Mouse (Mus musculus): ENCODE measurements around the gene Syne4. TPM values are rescaled to one million over a fixed set of nuclear protein-coding genes. Genes with fewer than 3 reads are reported as not detected.

The Syne4 gene
- polyA plus RNA-seq, 1 experiment from 2014 or later, result 84.6 TPM

GRCm38 (mm10) chr7:30320946-30321345 is 6.3 kb downstream of the Syne4 start:
- no peaks in the 10 kb centered on the region for H3K27me3 ChIP-seq
- peaks cover 30% of the 10 kb centered on the region for H3K36me3 ChIP-seq
- H3K4me1 ChIP-seq (replicated peaks), result peaks cover 17% of the 10 kb centered on the region
- H3K9ac ChIP-seq (replicated peaks), result 0 out of 2 replicates have a peak overlapping the region, but pooled peaks have one; percentile 79
- WGBS, result 80% methylated on average over 2 of the region's 2 CpGs
- H3K9me3 ChIP-seq, result peaks cover 7% of the 10 kb centered on the region; the same call in 1 of the 2 replicates
- H3K27ac ChIP-seq, result no peak overlapping the region
- H3K4me3 ChIP-seq (replicated peaks), result peak overlapping the region; percentile 73
- no peak for ATAC-seq (ENCODE audit: insufficient number of reproducible peaks, insufficient read depth, low FRiP score, low TSS enrichment, low read depth)
- H3K4me2 ChIP-seq, result peak overlapping the region; percentile 69

- Histone ChIP-seq H3K4me3 (replicated peaks) (peak within 1 kb of the TSS; percentile 73), H3K9me3 (peaks cover 7% of the 10 kb centered on the region; the same call in 1 of the 2 replicates), H3K4me1 (replicated peaks) (peaks cover 14% of the 10 kb centered on the region), H3K4me2 (peak within 1 kb of the TSS; percentile 69), H3K27me3 (no peaks in the 10 kb centered on the region), H3K36me3 (peaks cover 26% of the 10 kb centered on the region), H3K27ac (peak within 1 kb of the TSS; percentile 84), H3K9ac (replicated peaks) (peak within 1 kb of the TSS; percentile 79)
- under 1% methylated on average over 63 of the region's 63 CpGs for WGBS
- peak; percentile 74 for ATAC-seq (ENCODE audit: insufficient number of reproducible peaks, insufficient read depth, low FRiP score, low TSS enrichment, low read depth)
Measured at GRCm38 (mm10) chr7:30321539-30322284, 7.1 kb downstream of the Syne4 start, which contains the start of gene E130208F15Rik. TSS of gene E130208F15Rik (plus strand) at chr7:30321740.

- ATAC-seq (ENCODE audit: insufficient number of reproducible peaks, insufficient read depth, low FRiP score, low TSS enrichment, low read depth), result peak; percentile 98
- peaks cover 20% of the 10 kb centered on the region for H3K36me3 ChIP-seq
- under 1% methylated on average over 20 of the region's 20 CpGs for WGBS
- peaks cover 7% of the 10 kb centered on the region; the same call in 1 of the 2 replicates for H3K9me3 ChIP-seq
- H3K27me3 ChIP-seq, result no peaks in the 10 kb centered on the region
- H3K9ac ChIP-seq (replicated peaks), result peak overlapping the region; percentile 79
- peak overlapping the region; percentile 69 for H3K4me2 ChIP-seq
- peak overlapping the region; percentile 84 for H3K27ac ChIP-seq
- peak overlapping the region; percentile 73 for H3K4me3 ChIP-seq (replicated peaks)
- H3K4me1 ChIP-seq (replicated peaks), result peaks cover 14% of the 10 kb centered on the region
Measured at GRCm38 (mm10) chr7:30322285-30322667, 7.7 kb downstream of the Syne4 start.

- peaks cover 17% of the 10 kb centered on the region for H3K36me3 ChIP-seq
- no peaks in the 10 kb centered on the region for H3K27me3 ChIP-seq
- peak overlapping the region; percentile 69 for H3K4me2 ChIP-seq
- 46% methylated on average over 6 of the region's 6 CpGs for WGBS
- no peak overlapping the region; the same call in 1 of the 2 replicates for H3K9ac ChIP-seq (replicated peaks)
- H3K4me1 ChIP-seq (replicated peaks), result peaks cover 14% of the 10 kb centered on the region
- peak overlapping the region; percentile 73 for H3K4me3 ChIP-seq (replicated peaks)
- H3K27ac ChIP-seq, result peak overlapping the region; percentile 84
- ATAC-seq (ENCODE audit: insufficient number of reproducible peaks, insufficient read depth, low FRiP score, low TSS enrichment, low read depth), result no peak
- H3K9me3 ChIP-seq, result peaks cover 7% of the 10 kb centered on the region; the same call in 1 of the 2 replicates
Measured at GRCm38 (mm10) chr7:30322865-30323264, 8.3 kb downstream of the Syne4 start.

GRCm38 (mm10) chr7:30323795-30324194 is 9.2 kb downstream of the Syne4 start, which contains the start of gene Sdhaf1:
TSS of gene Sdhaf1 (minus strand) at chr7:30323895.
- Histone ChIP-seq H3K9ac (replicated peaks) (no peak within 1 kb of the TSS; the same call in 1 of the 2 replicates), H3K36me3 (peaks cover 7% of the 10 kb centered on the region), H3K4me1 (replicated peaks) (peaks cover 14% of the 10 kb centered on the region), H3K27ac (peak within 1 kb of the TSS; percentile 84), H3K4me3 (replicated peaks) (peak within 1 kb of the TSS; percentile 73), H3K27me3 (no peaks in the 10 kb centered on the region), H3K9me3 (peaks cover 7% of the 10 kb centered on the region; the same call in 1 of the 2 replicates), H3K4me2 (peak within 1 kb of the TSS; percentile 69)
- no peak for ATAC-seq (ENCODE audit: insufficient number of reproducible peaks, insufficient read depth, low FRiP score, low TSS enrichment, low read depth)
- WGBS, result 77% methylated on average over 3 of the region's 3 CpGs

- ATAC-seq (ENCODE audit: insufficient number of reproducible peaks, insufficient read depth, low FRiP score, low TSS enrichment, low read depth), result no peak
- WGBS, result 83% methylated on average over 5 of the region's 5 CpGs
- H3K27me3 ChIP-seq, result no peaks in the 10 kb centered on the region
Measured at GRCm38 (mm10) chr7:30324300-30324944, 9.8 kb downstream of the Syne4 start.

GRCm38 (mm10) chr7:30325364-30325763 is 10.8 kb downstream of the Syne4 start:
- Histone ChIP-seq H3K36me3 (no peaks in the 10 kb centered on the region), H3K27me3 (no peaks in the 10 kb centered on the region), H3K9ac (replicated peaks) (no peak overlapping the region), H3K4me3 (replicated peaks) (no peak overlapping the region), H3K9me3 (peaks cover 7% of the 10 kb centered on the region; the same call in 1 of the 2 replicates), H3K4me2 (no peak overlapping the region), H3K27ac (no peak overlapping the region), H3K4me1 (replicated peaks) (peaks cover 14% of the 10 kb centered on the region)
- no peak for ATAC-seq (ENCODE audit: insufficient number of reproducible peaks, insufficient read depth, low FRiP score, low TSS enrichment, low read depth)
- WGBS, result 41% methylated on average over 2 of the region's 2 CpGs

More at GRCm38 (mm10) chr7:30324300-30324944, 9.8 kb downstream of the Syne4 start:
- Histone ChIP-seq H3K9me3 (peaks cover 7% of the 10 kb centered on the region; the same call in 1 of the 2 replicates), H3K36me3 (peaks cover 1% of the 10 kb centered on the region; the same call in 1 of the 2 replicates), H3K4me3 (replicated peaks) (no peak overlapping the region), H3K4me2 (no peak overlapping the region), H3K27ac (no peak overlapping the region), H3K4me1 (replicated peaks) (peaks cover 14% of the 10 kb centered on the region), H3K9ac (replicated peaks) (no peak overlapping the region)

- no peak overlapping the region for H3K9ac ChIP-seq (replicated peaks)
- H3K27me3 ChIP-seq, result no peaks in the 10 kb centered on the region
- H3K4me2 ChIP-seq, result no peak overlapping the region
- peaks cover 8% of the 10 kb centered on the region for H3K4me1 ChIP-seq (replicated peaks)
- ATAC-seq (ENCODE audit: insufficient number of reproducible peaks, insufficient read depth, low FRiP score, low TSS enrichment, low read depth), result no peak
- H3K4me3 ChIP-seq (replicated peaks), result no peak overlapping the region
- H3K27ac ChIP-seq, result no peak overlapping the region
- peaks cover 7% of the 10 kb centered on the region; the same call in 1 of the 2 replicates for H3K9me3 ChIP-seq
- no peaks in the 10 kb centered on the region for H3K36me3 ChIP-seq
Measured at GRCm38 (mm10) chr7:30326427-30326826, 11.8 kb downstream of the Syne4 start.

- Histone ChIP-seq H3K27me3 (no peaks in the 10 kb centered on the region), H3K9me3 (peaks cover 7% of the 10 kb centered on the region; the same call in 1 of the 2 replicates), H3K4me1 (replicated peaks) (peaks cover 7% of the 10 kb centered on the region; the same call in 1 of the 2 replicates), H3K9ac (replicated peaks) (no peak overlapping the region), H3K27ac (no peak overlapping the region), H3K4me2 (no peak overlapping the region), H3K4me3 (replicated peaks) (no peak overlapping the region), H3K36me3 (no peaks in the 10 kb centered on the region)
- 64% methylated on average over 15 of the region's 15 CpGs for WGBS
- no peak for ATAC-seq (ENCODE audit: insufficient number of reproducible peaks, insufficient read depth, low FRiP score, low TSS enrichment, low read depth)
Measured at GRCm38 (mm10) chr7:30327140-30327539, 12.5 kb downstream of the Syne4 start.

GRCm38 (mm10) chr7:30328379-30328778 is 13.8 kb downstream of the Syne4 start:
- Histone ChIP-seq H3K9ac (replicated peaks) (no peak overlapping the region), H3K4me3 (replicated peaks) (no peak overlapping the region), H3K27me3 (peaks cover 5% of the 10 kb centered on the region), H3K36me3 (no peaks in the 10 kb centered on the region), H3K4me1 (replicated peaks) (no peaks in the 10 kb centered on the region), H3K4me2 (no peak overlapping the region), H3K9me3 (peaks cover 7% of the 10 kb centered on the region; the same call in 1 of the 2 replicates), H3K27ac (no peak overlapping the region)
- WGBS, result 48% methylated on average over 10 of the region's 10 CpGs
- no peak for ATAC-seq (ENCODE audit: insufficient number of reproducible peaks, insufficient read depth, low FRiP score, low TSS enrichment, low read depth)

- H3K4me3 ChIP-seq (replicated peaks), result no peak overlapping the region
- WGBS, result 4% methylated on average over 13 of the region's 13 CpGs
- ATAC-seq (ENCODE audit: insufficient number of reproducible peaks, insufficient read depth, low FRiP score, low TSS enrichment, low read depth), result peak; percentile 57
Measured at GRCm38 (mm10) chr7:30331887-30332286, 17.3 kb downstream of the Syne4 start.

More at GRCm38 (mm10) chr7:30331887-30332286, 17.3 kb downstream of the Syne4 start:
- Histone ChIP-seq H3K36me3 (no peaks in the 10 kb centered on the region), H3K27ac (no peak overlapping the region), H3K9me3 (no peaks in the 10 kb centered on the region), H3K27me3 (peaks cover 37% of the 10 kb centered on the region), H3K4me2 (peak overlapping the region; percentile 16; the same call in 1 of the 2 replicates), H3K4me1 (replicated peaks) (no peaks in the 10 kb centered on the region), H3K9ac (replicated peaks) (no peak overlapping the region)
